Mouse (Mus musculus): ENCODE measurements at regions not wholly inside any gene's neighbourhood (a gene's known extent, or its start where the extent isn't known, plus 50 kb on each side); places are given as distances from the start of the nearest gene placed in this dataset.

- no peak for DNase-seq
Observed at GRCm38 (mm10) chr16:74739194-74740135, 327.8 kb upstream of the Robo2 start.

- no peak for DNase-seq
Observed at GRCm38 (mm10) chr16:74732940-74733776, 321.5 kb upstream of the Robo2 start.

DNA sequence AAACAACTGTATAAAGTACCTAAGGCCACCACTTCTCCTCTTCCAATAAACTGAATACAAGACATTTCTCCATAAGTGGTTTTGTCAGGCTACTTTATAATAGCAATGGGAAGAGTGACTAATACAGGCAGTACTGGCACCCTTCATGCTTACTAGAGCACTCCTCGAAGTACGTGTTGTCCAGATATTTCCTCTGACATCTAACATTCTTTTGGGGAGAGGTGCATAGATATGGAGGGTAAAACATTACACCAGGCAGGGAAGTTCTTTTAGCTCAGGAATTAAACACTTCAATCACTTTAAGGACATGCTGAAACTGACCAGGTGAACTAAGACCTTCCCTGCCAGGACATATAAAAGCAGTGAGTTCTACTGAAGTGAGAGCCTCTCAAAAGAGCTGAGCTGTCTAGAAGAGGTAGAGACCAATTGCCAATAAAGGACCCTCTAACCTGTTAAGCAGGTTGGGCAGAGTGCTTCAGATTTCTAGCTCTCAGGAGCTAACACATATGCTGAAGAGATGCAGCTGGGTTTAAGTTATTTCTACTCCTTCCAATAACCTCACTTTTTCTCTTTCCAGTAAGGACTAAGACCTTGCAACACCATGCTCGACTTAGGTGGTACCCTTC, 318.7 kb upstream of the Robo2 start:
- no peak for DNase-seq

- no peak for DNase-seq
Observed at GRCm38 (mm10) chr16:74723217-74723616, 311.6 kb upstream of the Robo2 start.

- no peak for DNase-seq
Observed at GRCm38 (mm10) chr16:74718154-74718553, 306.5 kb upstream of the Robo2 start.

DNA sequence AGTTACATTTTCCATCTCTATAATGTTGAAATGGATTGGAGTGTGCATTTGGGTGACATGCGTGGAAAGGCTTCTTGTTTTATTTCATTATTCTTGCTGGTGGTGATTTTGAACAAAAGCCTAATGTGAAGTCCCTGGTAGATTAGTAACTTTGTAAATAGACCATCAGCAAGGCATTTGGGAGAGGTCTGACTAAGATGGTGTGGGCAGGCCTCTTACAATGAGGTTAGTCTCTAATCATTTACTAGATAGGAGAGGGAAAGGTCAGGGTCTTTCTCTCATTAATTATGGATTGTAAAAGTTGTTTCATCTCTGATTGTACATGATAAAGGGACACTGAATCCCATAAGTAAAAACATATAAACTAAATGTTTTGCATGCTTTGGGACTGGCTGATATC, 306.0 kb upstream of the Robo2 start:
- no peak for DNase-seq

DNA sequence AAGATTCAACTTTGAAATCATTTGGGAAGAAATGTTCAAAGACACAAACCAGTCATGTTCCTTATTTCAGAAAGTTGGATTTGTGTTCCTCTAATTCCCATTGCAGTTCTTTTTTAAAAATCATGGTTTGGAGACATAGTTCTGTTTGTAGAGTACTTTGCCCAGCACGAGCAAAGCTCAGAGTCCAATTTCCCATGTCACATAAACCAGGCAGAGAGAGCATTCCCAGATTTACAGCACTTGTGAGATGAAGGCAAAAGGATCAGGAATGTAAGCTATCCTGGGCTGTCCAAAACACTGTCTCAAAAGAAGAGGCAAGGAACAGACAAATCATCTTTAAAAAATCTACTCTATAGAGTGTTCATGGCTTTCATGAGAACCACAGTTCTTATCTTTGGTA, 303.3 kb upstream of the Robo2 start:
- no peak for DNase-seq

DNA sequence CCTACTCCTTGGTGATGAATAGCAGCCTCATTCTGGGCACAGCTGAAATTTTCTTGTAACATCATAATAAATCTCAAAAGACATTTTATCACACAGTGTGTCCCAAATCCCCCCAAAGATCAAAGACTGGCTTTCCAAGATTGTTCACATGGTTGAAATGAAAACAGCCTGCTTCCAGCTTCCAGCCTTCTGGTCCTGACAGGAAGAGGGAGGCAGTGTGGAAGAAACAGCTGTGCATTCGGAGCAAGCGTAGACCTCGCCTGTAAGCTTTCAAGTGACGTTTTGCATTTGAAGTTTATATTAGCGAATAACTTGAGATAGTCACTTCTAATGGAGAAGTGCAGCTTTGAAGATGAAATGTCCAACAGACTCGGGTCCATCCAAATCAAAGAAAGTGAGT, 300.9 kb upstream of the Robo2 start:
- no peak for DNase-seq

- no peak for DNase-seq
Observed at GRCm38 (mm10) chr16:74702067-74702466, 290.4 kb upstream of the Robo2 start.

DNA sequence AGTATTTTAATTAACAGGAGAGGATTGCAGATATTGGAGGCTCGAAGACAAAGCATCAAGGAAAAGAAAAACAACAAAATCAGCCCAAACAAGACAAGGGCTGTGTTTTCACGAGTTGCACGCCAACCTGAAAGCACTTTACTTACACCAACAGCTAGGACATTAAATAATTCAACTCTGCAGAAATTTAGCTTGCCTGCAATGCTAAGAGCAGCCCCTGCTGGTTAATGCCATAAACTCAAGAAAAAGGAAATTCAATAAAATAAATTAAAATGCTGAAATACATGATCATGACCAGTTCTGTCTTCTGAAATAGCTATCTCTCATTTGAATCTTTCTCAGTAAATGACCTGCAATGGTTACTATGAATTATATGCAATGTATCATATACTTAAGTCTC, 271.7 kb upstream of the Robo2 start:
- DNase-seq, result no peak

DNA sequence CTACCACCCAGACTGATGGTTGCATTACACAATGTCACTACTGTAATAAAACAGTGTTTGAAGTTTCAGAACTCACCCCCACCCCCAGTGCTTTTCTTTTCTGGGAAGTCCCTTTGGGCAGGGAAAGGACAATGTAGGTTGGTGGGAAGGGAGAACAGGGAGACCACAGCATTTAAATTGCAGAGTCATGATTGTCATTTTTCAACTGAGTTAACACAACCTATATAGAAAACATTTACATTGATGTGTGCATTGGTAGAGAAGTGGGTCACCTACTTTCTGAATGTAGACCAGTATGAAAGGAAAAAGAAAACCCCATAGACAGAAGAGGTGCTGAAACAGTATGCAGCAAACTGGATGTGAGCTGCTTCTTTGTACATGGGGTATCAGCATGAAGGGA, 264.0 kb upstream of the Robo2 start:
- DNase-seq, result no peak

DNA sequence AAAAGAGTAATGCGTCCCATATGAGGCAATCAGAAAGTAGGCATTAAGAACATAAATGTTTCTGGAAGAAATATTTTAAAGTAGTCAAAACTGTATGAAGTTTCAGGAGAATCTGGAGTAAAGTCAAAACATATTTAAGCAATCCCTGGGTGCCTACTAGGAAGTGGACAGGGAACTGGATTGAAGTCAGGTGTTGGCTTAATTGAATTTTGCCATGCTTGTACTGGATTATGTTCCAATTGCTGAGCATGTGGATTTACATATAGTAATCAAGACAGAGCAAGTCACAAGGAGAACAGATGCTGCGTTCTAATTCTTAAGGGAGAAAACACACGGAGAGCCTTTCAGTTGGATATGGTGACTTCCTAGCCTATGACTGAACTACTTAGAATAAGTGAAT, 259.8 kb upstream of the Robo2 start:
- no peak for DNase-seq

DNA sequence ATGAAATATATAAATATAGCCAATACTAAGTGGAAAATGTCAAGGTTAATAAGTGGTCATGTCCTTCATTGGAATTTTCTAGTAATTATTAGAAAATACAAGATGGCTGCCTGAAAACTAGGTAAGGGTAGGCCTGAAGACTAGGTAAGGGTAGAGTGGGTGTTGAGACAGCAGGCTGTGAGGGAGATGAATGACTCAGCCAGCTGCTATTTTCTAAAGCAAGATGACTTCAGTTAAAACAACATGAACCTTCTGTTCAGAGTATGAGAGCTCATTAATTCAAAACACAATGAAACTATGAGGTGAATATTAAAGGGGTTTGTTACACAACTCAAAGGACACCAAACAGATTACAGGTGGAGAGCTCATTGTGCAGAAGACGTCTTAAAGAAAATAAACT, 252.7 kb upstream of the Robo2 start:
- DNase-seq, result no peak

- DNase-seq, result no peak
Observed at GRCm38 (mm10) chr16:74651244-74651643, 239.6 kb upstream of the Robo2 start.

DNA sequence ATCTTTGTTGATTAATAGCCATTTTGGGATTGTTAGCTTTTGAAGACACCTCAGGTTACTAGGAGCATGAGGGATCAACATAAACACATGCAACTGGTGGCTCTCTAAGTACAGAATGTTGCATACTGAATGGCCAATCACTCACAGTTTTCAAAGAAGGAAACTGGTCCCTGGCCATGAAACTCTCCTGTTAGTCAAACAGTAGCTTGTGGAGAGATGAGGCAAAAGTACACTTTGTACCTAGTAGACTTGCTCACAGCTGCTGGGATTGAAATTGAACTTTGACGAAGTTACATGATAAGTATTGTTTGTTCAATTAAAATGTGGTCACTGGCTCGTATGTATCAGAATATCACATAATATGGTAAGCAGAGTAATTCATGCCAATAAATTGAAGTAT, 237.6 kb upstream of the Robo2 start:
- no peak for DNase-seq

GRCm38 (mm10) chr16:74648384-74648783, 236.8 kb upstream of the Robo2 start:
- peak; percentile 8 for DNase-seq

DNA sequence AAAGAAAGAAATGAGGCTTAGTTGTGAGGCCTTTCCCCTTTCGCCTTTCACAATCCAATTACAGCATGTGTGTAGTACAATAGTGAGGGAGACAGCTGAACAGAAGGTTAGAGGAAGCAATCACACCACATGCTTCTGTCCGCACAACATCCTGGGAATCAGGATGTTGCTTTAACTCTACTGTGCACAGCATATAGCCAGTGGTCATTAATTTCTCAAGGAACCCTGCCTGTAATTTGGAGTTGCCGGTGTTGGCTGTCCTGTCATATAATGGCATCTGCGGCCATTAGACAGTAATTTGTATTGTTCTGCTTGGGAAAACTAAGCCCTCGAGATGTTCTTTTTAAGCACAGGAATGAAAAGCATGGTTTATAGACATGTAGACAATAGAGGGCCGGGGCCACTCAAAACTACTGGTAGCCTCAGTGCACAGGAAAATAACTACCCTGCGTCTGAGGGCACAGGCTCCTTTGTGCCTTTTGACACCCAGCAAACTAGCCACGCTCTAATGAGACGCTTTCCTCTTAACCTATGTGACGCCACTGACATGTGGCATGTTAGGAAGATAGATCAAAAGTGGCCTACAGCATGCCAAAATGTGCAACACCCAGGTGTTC, 233.2 kb upstream of the Robo2 start:
- no peak for DNase-seq

DNA sequence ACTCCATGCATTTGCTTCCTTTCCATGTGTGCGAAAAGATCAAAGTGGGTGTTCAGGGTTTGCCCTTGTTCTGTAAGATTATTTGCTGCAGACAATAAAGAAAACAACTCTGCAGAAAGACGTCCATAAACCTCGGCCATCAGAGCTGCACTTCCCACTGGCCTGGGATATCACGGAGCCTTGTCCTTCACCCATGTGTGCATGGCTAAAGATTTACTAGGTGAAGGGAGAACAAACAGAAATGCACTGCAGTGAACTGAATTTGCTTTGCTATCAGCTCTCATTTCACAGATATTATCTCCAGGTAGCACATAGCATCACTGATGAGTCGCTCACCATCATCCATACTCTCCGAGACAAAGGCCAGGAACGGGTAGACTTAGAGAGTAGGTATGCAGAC, 228.2 kb upstream of the Robo2 start:
- no peak for DNase-seq

DNA sequence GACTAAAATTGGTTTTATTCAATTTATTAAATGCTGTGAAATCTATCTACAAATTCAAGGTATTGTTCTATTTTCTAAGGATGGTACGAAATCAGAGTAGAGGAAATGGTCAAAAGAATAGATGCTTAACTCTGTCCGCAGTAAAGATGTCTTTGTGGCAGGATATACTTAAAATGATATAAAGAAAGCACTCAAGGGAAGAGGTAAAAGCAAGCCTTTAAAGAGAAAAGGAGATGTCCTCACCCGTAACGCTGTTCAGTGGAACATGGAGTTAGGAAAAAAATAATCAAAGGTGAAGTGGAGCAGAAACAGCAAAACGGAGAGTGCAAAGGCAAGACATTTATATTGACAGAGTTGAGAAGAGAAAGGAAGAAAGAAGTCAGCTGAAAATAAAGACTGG, 226.0 kb upstream of the Robo2 start:
- DNase-seq, result no peak

DNA sequence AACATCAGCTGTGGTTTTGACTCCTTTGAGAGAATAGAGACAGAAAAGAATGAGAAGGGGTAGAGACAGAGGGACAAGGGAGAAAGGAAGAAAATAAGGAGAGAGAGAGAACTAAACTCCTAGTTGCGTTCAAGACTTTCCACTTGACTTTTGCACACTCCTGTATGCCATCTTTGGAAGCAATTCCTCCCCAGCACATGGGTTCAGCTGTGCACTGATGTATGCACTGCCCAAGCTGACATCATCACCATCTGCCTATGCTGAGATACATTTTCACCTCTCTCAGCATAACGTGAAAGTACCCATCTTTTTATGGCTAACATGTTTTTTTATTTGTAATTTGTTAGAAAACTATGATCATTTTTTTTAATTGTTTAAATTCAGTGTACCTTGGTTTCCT, 214.2 kb upstream of the Robo2 start:
- no peak for DNase-seq

GRCm38 (mm10) chr16:74612072-74612471, 200.4 kb upstream of the Robo2 start:
- no peak for DNase-seq

DNA sequence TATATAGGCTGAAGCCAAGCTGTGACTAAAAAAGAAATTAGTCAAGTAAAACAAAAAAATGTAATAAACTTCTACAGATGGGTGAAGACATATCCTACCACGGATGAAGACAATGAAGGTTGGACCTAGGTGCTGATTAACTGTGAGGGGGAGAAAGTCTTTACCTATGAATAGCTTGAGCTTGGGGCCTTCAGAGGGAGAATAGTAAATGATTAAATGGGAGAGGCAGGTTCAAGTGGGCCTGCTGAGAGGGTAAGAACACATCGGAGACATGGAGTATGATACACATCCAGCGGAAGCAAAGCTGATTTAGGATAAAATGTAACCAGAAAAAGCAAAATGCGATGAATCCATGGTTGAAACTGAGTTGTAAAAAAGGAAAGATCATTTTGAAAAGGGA, 197.9 kb upstream of the Robo2 start:
- no peak for DNase-seq

GRCm38 (mm10) chr16:74598361-74598760, 186.7 kb upstream of the Robo2 start:
- no peak for DNase-seq
